Mouse (Mus musculus): ENCODE measurements at regions not wholly inside any gene's neighbourhood (a gene's known extent, or its start where the extent isn't known, plus 50 kb on each side); places are given as distances from the start of the nearest gene placed in this dataset.

DNA sequence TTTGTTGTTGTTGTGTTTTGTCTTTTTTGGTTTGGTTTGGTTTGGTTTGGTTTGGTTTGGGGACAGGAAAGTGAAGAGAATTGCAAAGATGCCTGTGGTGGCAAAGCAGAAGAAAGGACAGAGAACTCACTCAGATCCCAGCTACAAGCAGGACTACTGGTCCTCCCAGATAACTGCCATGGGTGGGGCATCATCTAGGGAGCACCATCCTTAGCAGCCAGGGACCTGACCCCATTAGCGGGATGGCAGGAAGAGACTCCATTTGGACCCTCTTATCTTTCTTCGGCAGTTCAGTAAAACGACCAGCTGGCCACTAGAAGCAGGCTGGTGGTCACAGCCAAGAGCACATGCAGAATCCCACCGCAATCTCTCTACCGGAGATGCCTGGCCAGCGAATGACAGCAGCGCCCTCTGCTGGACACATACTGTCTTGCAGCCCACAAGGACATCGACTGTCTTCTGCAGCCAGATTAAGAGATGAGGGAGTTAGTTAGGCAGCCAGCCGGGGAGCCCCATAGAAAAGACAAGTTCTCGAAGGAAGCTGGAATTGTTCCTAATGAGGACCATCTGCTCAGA is 119.8 kb downstream of the Gm9195 start:
- DNase-seq (ENCODE audit: low spot score) (no peak), ATAC-seq (ENCODE audit: extremely low read depth, insufficient number of reproducible peaks, low FRiP score, poor library complexity, severe bottlenecking) (no peak)
- H3K27me3 ChIP-seq (ENCODE audit: insufficient read depth, low read length), result no peaks in the 10 kb centered on the region
- H3K4me1 ChIP-seq (ENCODE audit: insufficient read depth, low read depth, low read length), result no peaks in the 10 kb centered on the region
- TF ChIP-seq GATA2 (IDR thresholded peaks at IDR 0.05; ENCODE audit: borderline replicate concordance, low read depth, low read length) (no peak), CTCF (IDR thresholded peaks at IDR 0.05; ENCODE audit: low read depth, low read length) (peak; percentile 26; the same call in 1 of the 2 replicates)
- no peaks in the 10 kb centered on the region for H3K36me3 ChIP-seq (replicated peaks)
- H3K4me3 ChIP-seq (ENCODE audit: low read depth, low read length), result no peak overlapping the region
- peaks cover 7% of the 10 kb centered on the region for H3K9me3 ChIP-seq (replicated peaks)

DNA sequence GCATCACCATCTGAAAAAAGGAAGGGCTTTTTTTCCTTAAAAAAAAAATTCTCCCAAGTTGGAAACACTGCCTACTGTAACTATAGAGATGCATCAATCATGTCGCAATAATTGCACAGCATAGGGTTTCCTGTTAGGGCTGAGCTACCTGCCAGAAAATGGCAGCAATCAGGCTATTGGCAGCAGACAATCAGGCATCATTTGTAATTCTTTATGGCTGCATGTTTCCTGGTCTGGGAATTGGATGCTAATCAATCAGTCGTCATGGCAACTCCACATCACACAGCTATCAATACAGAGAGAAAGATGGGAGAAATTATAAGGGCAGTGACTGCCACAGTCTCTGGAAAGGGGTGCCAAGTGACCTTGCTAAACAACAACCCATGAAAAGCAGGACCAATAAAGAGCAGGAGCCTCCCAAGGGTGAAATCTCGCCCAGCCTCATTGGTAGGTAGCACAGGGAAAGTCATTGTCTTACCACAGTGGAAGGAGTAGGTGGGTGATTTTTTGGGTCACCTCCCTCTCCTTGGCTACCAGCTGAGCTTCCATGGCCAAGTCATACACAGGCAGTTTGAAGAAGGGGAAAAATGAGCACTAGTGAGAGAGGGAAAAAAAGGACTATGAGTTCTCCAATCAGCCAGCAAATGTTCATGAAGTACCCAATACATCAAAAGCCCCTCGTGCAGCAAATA is 130.7 kb downstream of the Gm9195 start:
- TF ChIP-seq TAL1 (conservative IDR thresholded peaks at IDR 0.05; ENCODE audit: low read depth, low read length) (no peak), CTCF (IDR thresholded peaks at IDR 0.05; ENCODE audit: low read depth, low read length) (no peak), POLR2AphosphoS5 (IDR thresholded peaks at IDR 0.05; ENCODE audit: insufficient replicate concordance, low read depth, low read length) (no peak), GATA2 (IDR thresholded peaks at IDR 0.05; ENCODE audit: borderline replicate concordance, low read depth, low read length) (no peak), GATA1 (IDR thresholded peaks at IDR 0.05; ENCODE audit: borderline replicate concordance, low read length) (no peak)
- Histone ChIP-seq H3K9me3 (replicated peaks) (peaks cover 19% of the 10 kb centered on the region), H3K4me1 (ENCODE audit: insufficient read depth, low read depth, low read length) (no peaks in the 10 kb centered on the region), H3K36me3 (replicated peaks) (no peaks in the 10 kb centered on the region), H3K27me3 (ENCODE audit: insufficient read depth, low read length) (no peaks in the 10 kb centered on the region), H3K4me3 (ENCODE audit: low read depth, low read length) (no peak overlapping the region)
- no peak for DNase-seq (ENCODE audit: low spot score)
- ATAC-seq (ENCODE audit: extremely low read depth, insufficient number of reproducible peaks, low FRiP score, poor library complexity, severe bottlenecking), result no peak

DNA sequence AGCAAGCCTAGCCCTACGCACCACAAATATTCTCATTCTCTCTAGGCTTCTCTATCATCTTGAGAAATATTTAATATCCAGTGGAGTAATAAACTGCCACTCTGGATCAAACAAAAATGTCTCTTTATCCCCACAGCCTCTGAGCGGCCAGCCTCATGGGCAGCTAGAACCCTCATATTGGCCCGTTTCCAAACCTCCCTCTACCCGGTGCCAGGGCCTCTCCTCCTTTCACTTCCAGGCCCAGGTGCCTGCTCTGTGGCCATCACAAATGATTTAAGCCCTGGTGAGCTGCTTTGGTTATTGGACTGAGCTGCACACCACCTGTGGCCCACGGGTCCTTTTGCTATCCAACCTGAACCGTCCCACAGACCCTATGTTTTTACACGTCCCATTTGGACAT is 131.5 kb downstream of the Gm9195 start:
- H3K4me3 ChIP-seq (ENCODE audit: low read depth, low read length), result no peak overlapping the region
- no peaks in the 10 kb centered on the region for H3K4me1 ChIP-seq (ENCODE audit: insufficient read depth, low read depth, low read length)
- no peaks in the 10 kb centered on the region for H3K36me3 ChIP-seq (replicated peaks)
- DNase-seq (ENCODE audit: low spot score), result no peak
- no peaks in the 10 kb centered on the region for H3K27me3 ChIP-seq (ENCODE audit: insufficient read depth, low read length)
- peaks cover 19% of the 10 kb centered on the region for H3K9me3 ChIP-seq (replicated peaks)
- TF ChIP-seq GATA2 (IDR thresholded peaks at IDR 0.05; ENCODE audit: borderline replicate concordance, low read depth, low read length) (no peak), GATA1 (IDR thresholded peaks at IDR 0.05; ENCODE audit: borderline replicate concordance, low read length) (no peak), TAL1 (conservative IDR thresholded peaks at IDR 0.05; ENCODE audit: low read depth, low read length) (no peak), CTCF (IDR thresholded peaks at IDR 0.05; ENCODE audit: low read depth, low read length) (no peak), POLR2AphosphoS5 (IDR thresholded peaks at IDR 0.05; ENCODE audit: insufficient replicate concordance, low read depth, low read length) (no peak)
- ATAC-seq (ENCODE audit: extremely low read depth, insufficient number of reproducible peaks, low FRiP score, poor library complexity, severe bottlenecking), result no peak

DNA sequence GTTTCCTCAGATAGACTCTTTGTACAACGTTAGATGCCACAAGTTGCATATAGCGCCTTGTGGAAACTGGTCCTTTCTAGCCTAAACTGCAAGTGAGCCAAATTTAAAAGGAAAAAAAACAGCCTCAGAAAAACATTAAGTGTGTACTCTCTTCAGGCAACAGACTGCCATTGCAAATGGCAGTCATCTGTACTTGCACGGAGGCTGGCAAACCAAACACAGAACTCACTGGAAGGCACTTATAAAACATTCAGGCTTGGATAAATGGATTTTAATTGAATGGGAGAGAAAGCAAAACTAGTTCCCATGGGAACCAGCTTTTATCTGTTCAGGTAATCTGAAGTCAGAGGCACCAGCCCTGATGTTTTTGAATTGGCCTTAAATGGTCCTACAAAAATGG is 133.7 kb downstream of the Gm9195 start:
- no peaks in the 10 kb centered on the region for H3K36me3 ChIP-seq (replicated peaks)
- H3K4me1 ChIP-seq (ENCODE audit: insufficient read depth, low read depth, low read length), result no peaks in the 10 kb centered on the region
- H3K4me3 ChIP-seq (ENCODE audit: low read depth, low read length), result no peak overlapping the region
- TF ChIP-seq GATA1 (IDR thresholded peaks at IDR 0.05; ENCODE audit: borderline replicate concordance, low read length), result no peak
- TF ChIP-seq TAL1 (conservative IDR thresholded peaks at IDR 0.05; ENCODE audit: low read depth, low read length), result no peak
- TF ChIP-seq GATA2 (IDR thresholded peaks at IDR 0.05; ENCODE audit: borderline replicate concordance, low read depth, low read length), result no peak
- TF ChIP-seq POLR2AphosphoS5 (IDR thresholded peaks at IDR 0.05; ENCODE audit: insufficient replicate concordance, low read depth, low read length), result no peak
- no peak for TF ChIP-seq CTCF (IDR thresholded peaks at IDR 0.05; ENCODE audit: low read depth, low read length)
- peaks cover 17% of the 10 kb centered on the region for H3K9me3 ChIP-seq (replicated peaks)
- H3K27me3 ChIP-seq (ENCODE audit: insufficient read depth, low read length), result no peaks in the 10 kb centered on the region
- DNase-seq (ENCODE audit: low spot score), result no peak
- ATAC-seq (ENCODE audit: extremely low read depth, insufficient number of reproducible peaks, low FRiP score, poor library complexity, severe bottlenecking), result no peak

DNA sequence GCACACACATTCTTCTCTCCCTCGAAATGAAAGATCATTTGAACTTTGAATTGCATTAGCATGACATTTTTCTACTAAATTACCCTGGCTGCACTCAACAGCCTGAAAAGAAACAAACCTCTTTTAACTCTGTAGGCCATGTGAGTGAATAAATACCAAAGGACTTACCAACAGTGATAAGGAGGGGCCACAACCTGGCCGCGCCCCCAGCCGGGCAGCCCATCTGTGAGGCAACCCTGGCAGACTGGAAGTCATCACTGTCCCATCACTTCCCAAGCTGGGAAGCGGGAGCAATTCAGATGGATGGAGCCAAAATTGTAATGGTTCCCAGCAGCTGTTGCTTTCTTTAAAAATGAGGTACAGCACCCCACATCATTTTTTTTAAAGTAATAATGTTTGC is 149.5 kb downstream of the Gm9195 start:
- TF ChIP-seq GATA2 (IDR thresholded peaks at IDR 0.05; ENCODE audit: borderline replicate concordance, low read depth, low read length) (no peak), TAL1 (conservative IDR thresholded peaks at IDR 0.05; ENCODE audit: low read depth, low read length) (no peak), CTCF (IDR thresholded peaks at IDR 0.05; ENCODE audit: low read depth, low read length) (no peak), POLR2AphosphoS5 (IDR thresholded peaks at IDR 0.05; ENCODE audit: insufficient replicate concordance, low read depth, low read length) (no peak), GATA1 (IDR thresholded peaks at IDR 0.05; ENCODE audit: borderline replicate concordance, low read length) (no peak)
- ATAC-seq (ENCODE audit: extremely low read depth, insufficient number of reproducible peaks, low FRiP score, poor library complexity, severe bottlenecking), result no peak
- no peaks in the 10 kb centered on the region for H3K27me3 ChIP-seq (ENCODE audit: insufficient read depth, low read length)
- H3K9me3 ChIP-seq (replicated peaks), result peaks cover 26% of the 10 kb centered on the region
- H3K36me3 ChIP-seq (replicated peaks), result no peaks in the 10 kb centered on the region
- no peak overlapping the region for H3K4me3 ChIP-seq (ENCODE audit: low read depth, low read length)
- DNase-seq (ENCODE audit: low spot score), result no peak
- H3K4me1 ChIP-seq (ENCODE audit: insufficient read depth, low read depth, low read length), result no peaks in the 10 kb centered on the region

DNA sequence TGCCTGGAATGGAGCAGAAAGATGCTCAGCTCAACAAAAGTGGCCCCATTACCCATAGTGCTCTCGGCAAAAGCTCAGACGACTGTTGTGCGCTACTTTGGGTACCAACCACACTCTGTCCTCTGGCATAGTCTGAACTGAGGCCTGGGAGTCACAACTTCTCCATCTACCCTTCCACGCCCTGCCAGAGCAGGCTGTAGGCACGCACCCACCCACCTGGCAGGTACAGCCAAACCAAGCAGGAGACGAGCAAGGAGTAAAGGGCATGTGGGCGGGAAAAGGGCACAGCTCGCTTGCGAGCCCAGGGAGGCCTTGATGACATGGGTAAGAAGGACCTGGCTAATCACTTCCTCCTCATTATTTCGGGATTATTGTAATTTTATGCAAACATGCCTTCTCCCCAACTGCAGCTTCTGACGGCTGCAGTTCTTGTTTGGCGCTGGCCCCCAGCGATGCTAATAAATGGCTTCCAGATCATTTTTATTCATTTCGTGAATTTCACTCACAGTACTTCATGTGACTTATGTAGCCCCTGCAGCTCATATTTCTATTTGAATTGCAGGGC is 150.0 kb downstream of the Gm9195 start:
- H3K4me1 ChIP-seq (ENCODE audit: insufficient read depth, low read depth, low read length), result no peaks in the 10 kb centered on the region
- TF ChIP-seq GATA2 (IDR thresholded peaks at IDR 0.05; ENCODE audit: borderline replicate concordance, low read depth, low read length) (no peak), GATA1 (IDR thresholded peaks at IDR 0.05; ENCODE audit: borderline replicate concordance, low read length) (no peak), TAL1 (conservative IDR thresholded peaks at IDR 0.05; ENCODE audit: low read depth, low read length) (no peak), CTCF (IDR thresholded peaks at IDR 0.05; ENCODE audit: low read depth, low read length) (no peak), POLR2AphosphoS5 (IDR thresholded peaks at IDR 0.05; ENCODE audit: insufficient replicate concordance, low read depth, low read length) (no peak)
- DNase-seq (ENCODE audit: low spot score) (no peak), ATAC-seq (ENCODE audit: extremely low read depth, insufficient number of reproducible peaks, low FRiP score, poor library complexity, severe bottlenecking) (no peak)
- no peak overlapping the region for H3K4me3 ChIP-seq (ENCODE audit: low read depth, low read length)
- no peaks in the 10 kb centered on the region for H3K27me3 ChIP-seq (ENCODE audit: insufficient read depth, low read length)
- H3K9me3 ChIP-seq (replicated peaks), result peaks cover 29% of the 10 kb centered on the region
- H3K36me3 ChIP-seq (replicated peaks), result no peaks in the 10 kb centered on the region
